Mouse (Mus musculus) hindbrain, embryonic 14.5 days (tissue): Measurements from ENCODE around the gene Phrf1. TPM values are rescaled to one million over a fixed set of nuclear protein-coding genes. Genes with fewer than 3 reads are reported as not detected.

Source experiments
- ATAC-seq: fragments of 200-750 bp; cut with Nextera tagmentation; 2 replicates; pipeline ENCODE4 v1.8.0; 2017; ENCODE audit warnings: moderate number of reproducible peaks, mild to moderate bottlenecking, moderate TSS enrichment, moderate library complexity; ENCODE audit not compliant: low FRiP score
- DNase-seq: peaks from one replicate; pipeline ENCODE4 v3.0.0-alpha.2; 2015; ENCODE audit warnings: low spot score
- H3K27ac ChIP-seq: fragments of 300-500 bp; sonication (generic); 2 replicates; pipeline ENCODE4 v1.5.1; 2014; ENCODE audit warnings: mild to moderate bottlenecking, moderate library complexity
- H3K27me3 ChIP-seq: fragments of 300-500 bp; sonication (generic); 2 replicates; pipeline ENCODE4 v1.6.1; 2014; ENCODE audit warnings: mild to moderate bottlenecking, low read length, mixed read lengths; ENCODE audit not compliant: control insufficient read depth, insufficient read depth
- H3K36me3 ChIP-seq: fragments of 300-500 bp; sonication (generic); replicated peaks from 2 replicates; pipeline ENCODE4 v1.6.1; 2014; ENCODE audit not compliant: control insufficient read depth, insufficient read depth
- H3K4me1 ChIP-seq: fragments of 300-500 bp; sonication (generic); replicated peaks from 2 replicates; pipeline ENCODE4 v1.6.1; 2014; ENCODE audit warnings: antibody characterized with exemption, low read length, mixed read lengths; ENCODE audit not compliant: control insufficient read depth, insufficient read depth
- H3K4me2 ChIP-seq: fragments of 300-500 bp; sonication (generic); replicated peaks from 2 replicates; pipeline ENCODE4 v1.6.1; 2014; ENCODE audit warnings: mild to moderate bottlenecking, moderate library complexity
- H3K4me3 ChIP-seq: fragments of 300-500 bp; sonication (generic); replicated peaks from 2 replicates; pipeline ENCODE4 v1.5.1; 2014; ENCODE audit warnings: mild to moderate bottlenecking, low read length
- H3K9ac ChIP-seq: fragments of 300-500 bp; sonication (generic); 2 replicates; pipeline ENCODE4 v1.6.1; 2014
- H3K9me3 ChIP-seq: fragments of 300-500 bp; sonication (generic); 2 replicates; pipeline ENCODE4 v1.6.1; 2016; ENCODE audit warnings: low read length; ENCODE audit not compliant: control insufficient read depth
- WGBS: fragments of 180-500 bp; shearing (Covaris S2); extraction: QIAGEN DNeasy Blood & Tissue Kit; methylation state at CpG from one replicate; pipeline ENCODE4 v1.1.7; 2014; 5-methylcytosine and 5-hydroxymethylcytosine counted together
- polyA plus RNA-seq: library from polyadenylated mRNA; unstranded; fragments of >200 nt; fragmentation: Nextera tagmentation; extraction: Ambion mirVana; gene quantifications from 2 replicates; pipeline ENCODE4 v1.2.1, GENCODE M21; 2014

Gene Phrf1
- polyA plus RNA-seq, 1 experiment from 2014 or later: 63.5 TPM

DNA sequence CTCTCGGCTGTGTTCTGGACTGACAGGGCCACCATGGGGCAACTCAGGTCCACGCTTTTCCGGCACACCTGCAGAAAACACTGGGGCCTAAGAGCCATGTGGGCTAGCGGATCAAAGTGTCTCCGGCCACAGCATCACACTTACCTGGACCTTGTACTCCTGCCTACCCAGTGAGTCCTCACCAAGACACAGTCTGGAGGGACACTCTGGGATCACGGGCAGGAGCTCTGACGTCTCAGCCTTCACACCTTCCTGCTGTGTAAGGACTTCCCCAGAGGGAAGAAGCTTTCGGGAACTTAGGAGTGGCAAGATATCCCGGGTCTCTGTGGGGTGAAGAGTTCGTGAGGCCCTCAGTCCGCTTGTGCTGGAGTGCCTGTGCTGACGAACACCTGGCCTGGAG is 18.4 kb upstream of the Phrf1 start:
- no peak overlapping the region for H3K27ac ChIP-seq
- no peaks in the 10 kb centered on the region for H3K27me3 ChIP-seq
- 88% methylated on average over 12 of the region's 12 CpGs for WGBS
- H3K4me3 ChIP-seq: no peak overlapping the region
- no peak overlapping the region for H3K9ac ChIP-seq
- no peaks in the 10 kb centered on the region for H3K9me3 ChIP-seq
- no peak overlapping the region for H3K4me2 ChIP-seq
- DNase-seq (no peak), ATAC-seq (no peak)
- H3K36me3 ChIP-seq: no peaks in the 10 kb centered on the region
- H3K4me1 ChIP-seq: peaks cover 4% of the 10 kb centered on the region; the same call in 1 of the 2 replicates

- Histone ChIP-seq H3K27me3 (no peaks in the 10 kb centered on the region), H3K9ac (no peak overlapping the region), H3K4me2 (no peak overlapping the region), H3K36me3 (no peaks in the 10 kb centered on the region), H3K9me3 (no peaks in the 10 kb centered on the region), H3K4me3 (no peak overlapping the region), H3K27ac (no peak overlapping the region), H3K4me1 (peaks cover 5% of the 10 kb centered on the region; the same call in 1 of the 2 replicates)
- DNase-seq: no peak
- ATAC-seq: no peak
- 91% methylated on average over 14 of the region's 14 CpGs for whole genome bisulfite sequencing
Measured at GRCm38 (mm10) chr7:141210606-141211131, 17.9 kb upstream of the Phrf1 start.

DNA sequence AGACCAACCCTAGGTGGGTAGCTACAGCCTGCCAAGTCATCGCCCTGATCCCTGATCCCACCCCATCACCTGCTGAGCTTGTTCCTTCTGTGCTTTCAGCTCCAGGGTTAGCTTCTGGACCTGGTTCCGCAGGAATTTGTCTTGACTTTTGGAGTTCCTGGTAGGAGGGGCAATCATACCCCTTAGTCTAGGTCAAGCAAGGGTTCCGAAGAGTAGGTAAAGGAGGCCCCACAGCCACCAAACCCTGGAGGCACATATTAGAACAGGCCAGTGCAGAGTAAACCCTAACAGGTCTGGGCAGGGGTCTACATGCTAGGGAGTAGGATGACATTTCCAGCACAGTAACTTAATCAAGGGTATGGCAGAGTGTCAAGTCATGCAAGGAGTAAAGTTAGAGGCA is 15.5 kb upstream of the Phrf1 start:
- ATAC-seq (no peak), DNase-seq (no peak)
- Histone ChIP-seq H3K4me2 (no peak overlapping the region), H3K9ac (no peak overlapping the region), H3K36me3 (no peaks in the 10 kb centered on the region; the same call in 1 of the 2 replicates), H3K9me3 (no peaks in the 10 kb centered on the region), H3K4me3 (no peak overlapping the region), H3K27ac (no peak overlapping the region), H3K27me3 (no peaks in the 10 kb centered on the region), H3K4me1 (peaks cover 14% of the 10 kb centered on the region)
- WGBS: 84% methylated on average over 3 of the region's 3 CpGs

DNA sequence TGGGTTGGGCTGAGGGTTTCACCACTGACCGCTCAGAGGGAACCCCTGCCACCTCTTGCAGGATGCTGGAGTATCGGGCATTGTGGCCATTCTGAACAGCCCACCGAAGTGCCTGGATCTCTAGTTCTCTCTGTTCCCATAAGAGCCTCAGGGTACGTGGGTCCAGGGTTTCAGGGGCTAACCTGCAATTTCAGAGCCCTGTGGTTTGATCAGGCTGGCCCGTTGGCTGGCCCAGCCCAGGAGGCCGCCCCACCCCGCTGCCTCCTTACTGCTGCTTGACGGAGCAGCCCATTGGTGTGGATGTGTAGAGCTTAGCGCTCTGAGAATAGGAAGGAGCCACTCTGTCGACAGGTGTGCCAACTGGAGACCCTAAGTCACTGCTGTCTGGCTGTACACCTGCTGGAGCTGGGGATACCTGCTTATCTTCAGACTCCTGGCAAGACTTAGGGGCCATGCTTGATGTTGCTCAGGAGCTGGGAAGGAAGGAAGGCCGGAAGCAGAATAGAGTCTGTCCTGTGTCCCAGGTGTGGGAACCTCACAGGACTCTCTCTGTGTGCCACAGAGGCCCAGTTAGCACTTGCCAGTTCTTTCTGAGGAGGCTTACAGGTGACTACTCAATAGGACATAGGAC is 14.9 kb upstream of the Phrf1 start, which contains the start of gene Lmntd2:
TSS of gene Lmntd2 (minus strand) at position 476 of the 631 bp plus-strand sequence.
- H3K4me1 ChIP-seq: peaks cover 14% of the 10 kb centered on the region
- 92% methylated on average over 11 of the region's 11 CpGs for WGBS
- peak within 1 kb of the TSS; percentile 76 for H3K27ac ChIP-seq
- ATAC-seq (no peak), DNase-seq (no peak)
- no peaks in the 10 kb centered on the region for H3K27me3 ChIP-seq
- peak within 1 kb of the TSS; percentile 50 for H3K9ac ChIP-seq
- H3K4me3 ChIP-seq: peak within 1 kb of the TSS; percentile 62
- H3K9me3 ChIP-seq: no peaks in the 10 kb centered on the region
- H3K4me2 ChIP-seq: peak within 1 kb of the TSS; percentile 83
- H3K36me3 ChIP-seq: no peaks in the 10 kb centered on the region; the same call in 1 of the 2 replicates

DNA sequence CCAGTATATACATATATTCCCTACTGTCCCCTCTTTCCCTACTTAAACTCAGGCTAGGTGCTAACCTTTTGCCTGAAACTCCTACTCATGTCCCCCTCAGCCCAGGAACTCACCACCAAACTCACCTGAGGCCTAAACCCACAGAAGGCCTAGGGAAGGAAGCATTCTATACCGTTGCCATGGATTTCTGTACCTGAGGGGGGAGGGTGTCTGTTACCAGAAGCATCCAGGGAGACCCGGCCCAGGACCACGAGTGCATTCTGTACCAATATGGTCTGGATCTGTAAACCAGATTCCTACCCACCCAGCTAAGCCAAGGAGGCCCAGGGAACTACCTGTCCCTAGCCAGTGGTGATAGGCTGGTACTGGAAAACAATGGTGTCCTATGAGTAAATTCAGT is 14.3 kb upstream of the Phrf1 start:
- H3K4me2 ChIP-seq: no peak overlapping the region; the same call in 1 of the 2 replicates
- H3K36me3 ChIP-seq: no peaks in the 10 kb centered on the region; the same call in 1 of the 2 replicates
- ATAC-seq: no peak
- H3K4me1 ChIP-seq: peaks cover 14% of the 10 kb centered on the region
- no peaks in the 10 kb centered on the region for H3K9me3 ChIP-seq
- H3K27ac ChIP-seq: no peak overlapping the region
- no peaks in the 10 kb centered on the region for H3K27me3 ChIP-seq
- no peak overlapping the region for H3K4me3 ChIP-seq
- 90% methylated on average over 3 of the region's 3 CpGs for WGBS
- DNase-seq: no peak
- H3K9ac ChIP-seq: no peak overlapping the region; the same call in 1 of the 2 replicates

DNA sequence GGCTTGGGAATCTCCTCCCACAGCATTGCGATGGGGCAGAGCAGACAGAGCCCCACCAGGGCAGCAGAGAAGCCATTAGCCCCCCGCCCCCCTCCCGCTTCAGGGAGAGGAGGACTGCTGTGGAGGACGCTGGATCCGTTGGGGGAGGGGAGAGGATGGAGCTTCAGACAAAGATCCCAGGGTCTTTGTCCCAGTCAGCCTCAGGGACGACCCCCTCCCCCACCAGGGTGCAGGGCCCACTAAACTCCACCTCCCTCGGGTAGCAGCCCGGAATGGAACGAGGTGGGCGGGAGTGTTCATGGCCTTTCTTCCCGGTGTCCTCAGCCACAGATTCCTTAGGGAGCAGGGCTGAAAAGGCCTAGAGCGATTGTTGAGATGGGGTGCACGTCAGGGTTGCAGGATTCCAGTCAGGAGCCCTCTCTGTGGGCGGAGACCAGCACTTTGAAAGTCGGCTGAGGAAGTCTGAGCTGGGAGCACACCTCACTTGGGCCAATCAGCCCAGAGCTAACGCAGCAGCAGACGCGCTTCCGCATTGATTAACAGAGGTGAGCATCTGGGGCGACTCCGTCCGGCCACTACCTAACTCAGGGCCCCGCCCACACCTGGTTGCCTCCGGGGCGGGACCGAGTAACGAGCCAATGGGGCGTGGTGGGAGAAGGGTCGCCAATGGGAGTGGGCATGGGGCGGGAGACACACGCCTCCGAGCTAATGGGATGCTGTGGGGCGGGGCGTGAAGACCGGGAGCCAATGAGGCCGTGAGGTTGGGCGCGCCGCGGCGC is 13.3 kb upstream of the Phrf1 start, which contains the start of gene Rassf7:
TSS of gene Rassf7 (plus strand) at position 760 of the 779 bp plus-strand sequence.
- Histone ChIP-seq H3K36me3 (no peaks in the 10 kb centered on the region; the same call in 1 of the 2 replicates), H3K27ac (peak within 1 kb of the TSS; percentile 76), H3K4me3 (peak within 1 kb of the TSS; percentile 62), H3K9ac (peak within 1 kb of the TSS; percentile 66), H3K27me3 (no peaks in the 10 kb centered on the region), H3K4me2 (peak within 1 kb of the TSS; percentile 83), H3K4me1 (peaks cover 14% of the 10 kb centered on the region), H3K9me3 (no peaks in the 10 kb centered on the region)
- peak; percentile 96 for ATAC-seq
- peak; percentile 86 for DNase-seq
- under 1% methylated on average over 41 of the region's 41 CpGs for WGBS

GRCm38 (mm10) chr7:141215880-141216733 is 12.5 kb upstream of the Phrf1 start:
- Histone ChIP-seq H3K9ac (peak overlapping the region; percentile 66), H3K36me3 (no peaks in the 10 kb centered on the region; the same call in 1 of the 2 replicates), H3K27me3 (no peaks in the 10 kb centered on the region), H3K4me3 (peak overlapping the region; percentile 62), H3K4me1 (peaks cover 17% of the 10 kb centered on the region), H3K27ac (peak overlapping the region; percentile 49; the same call in 1 of the 2 replicates), H3K9me3 (no peaks in the 10 kb centered on the region), H3K4me2 (peak overlapping the region; percentile 83)
- no peak for DNase-seq
- WGBS: 1% methylated on average over 41 of the region's 42 CpGs
- peak; percentile 68 for ATAC-seq

GRCm38 (mm10) chr7:141216894-141217293 is 11.7 kb upstream of the Phrf1 start:
- Histone ChIP-seq H3K27ac (no peak overlapping the region), H3K36me3 (no peaks in the 10 kb centered on the region; the same call in 1 of the 2 replicates), H3K9me3 (no peaks in the 10 kb centered on the region), H3K4me3 (0 out of 2 replicates have a peak overlapping the region, but pooled peaks have one; percentile 62), H3K4me1 (peaks cover 22% of the 10 kb centered on the region), H3K9ac (no peak overlapping the region), H3K4me2 (peak overlapping the region; percentile 83), H3K27me3 (no peaks in the 10 kb centered on the region)
- ATAC-seq: no peak
- WGBS: 89% methylated on average over 11 of the region's 11 CpGs
- DNase-seq: no peak
